Mouse (Mus musculus): Measurements from ENCODE around the gene Fbrs.
A peak's percentile ranks its signal among the peaks of the same experiment; 100 is the strongest.
"Not testable (repeated sequence)": the region's sequence is repeated elsewhere in the genome, so short reads cannot be mapped to it uniquely, and the experiment has no call there.

Gene Fbrs

GRCm38 (mm10) chr7:127478635-127479317 is at the start of gene Fbrs:
Gene Fbrs (plus strand): TSS chr7:127479199.
- peak; percentile 97 to 98 for DNase-seq

- DNase-seq, result no peak
These were observed 43.8 kb upstream of the Fbrs start for GRCm38 (mm10) chr7:127435206-127435605.

GRCm38 (mm10) chr7:127437724-127438123 is 41.3 kb upstream of the Fbrs start:
- DNase-seq, result no peak

GRCm38 (mm10) chr7:127443976-127444375 is 35.0 kb upstream of the Fbrs start:
- DNase-seq, result peak; percentile 36 to 62

- peak; percentile 97 to 98 for DNase-seq
These were observed 30.3 kb upstream of the Fbrs start, which contains the start of gene Zfp689 for GRCm38 (mm10) chr7:127448521-127449300. Gene Zfp689 (minus strand): TSS chr7:127449158.

- DNase-seq, result no peak
These were observed 29.0 kb upstream of the Fbrs start for GRCm38 (mm10) chr7:127449966-127450365.

GRCm38 (mm10) chr7:127453056-127453455 is 25.9 kb upstream of the Fbrs start:
- DNase-seq, result no peak

GRCm38 (mm10) chr7:127454905-127455304 is 24.1 kb upstream of the Fbrs start:
- DNase-seq, result no peak

GRCm38 (mm10) chr7:127458371-127459122 is 20.5 kb upstream of the Fbrs start:
- not testable (repeated sequence) for DNase-seq

- DNase-seq, result not testable (repeated sequence)
These were observed 19.7 kb upstream of the Fbrs start, which contains the start of gene Prr14 for GRCm38 (mm10) chr7:127459311-127459710. Gene Prr14 (plus strand): TSS chr7:127459611.

GRCm38 (mm10) chr7:127465191-127465590 is 13.8 kb upstream of the Fbrs start:
- DNase-seq, result no peak

- not testable (repeated sequence) for DNase-seq
These were observed 13.3 kb upstream of the Fbrs start for GRCm38 (mm10) chr7:127465670-127466069.

- DNase-seq, result no peak
These were observed 12.4 kb upstream of the Fbrs start for GRCm38 (mm10) chr7:127466606-127467005.

GRCm38 (mm10) chr7:127470011-127470715 is 8.8 kb upstream of the Fbrs start:
- no peak for DNase-seq

- peak; percentile 95 to 97 for DNase-seq
These were observed 8.0 kb upstream of the Fbrs start for GRCm38 (mm10) chr7:127470743-127471645.

- no peak for DNase-seq
These were observed 7.4 kb upstream of the Fbrs start for GRCm38 (mm10) chr7:127471646-127472010.

- DNase-seq, result no peak
These were observed 6.9 kb upstream of the Fbrs start for GRCm38 (mm10) chr7:127472060-127472459.

GRCm38 (mm10) chr7:127473705-127474104 is 5.3 kb upstream of the Fbrs start:
- no peak for DNase-seq

GRCm38 (mm10) chr7:127474378-127475070 is 4.5 kb upstream of the Fbrs start:
- no peak for DNase-seq

- no peak for DNase-seq
These were observed 3.7 kb upstream of the Fbrs start for GRCm38 (mm10) chr7:127475186-127475740.

- DNase-seq, result peak; percentile 29 to 44
These were observed 2.7 kb upstream of the Fbrs start for GRCm38 (mm10) chr7:127476336-127476735.
